Mouse (Mus musculus) brain, embryonic 14.5 days (tissue): ENCODE data around the gene Zfp787. TPM values are rescaled to one million over a fixed set of nuclear protein-coding genes. Genes with fewer than 3 reads are reported as not detected.
"Not testable (repeated sequence)": the region's sequence is repeated elsewhere in the genome, so short reads cannot be mapped to it uniquely, and the experiment has no call there.

Experiments used
- DNase-seq: peaks from one replicate; pipeline ENCODE4 v3.0.0-alpha.2; 2011; ENCODE audit warnings: low read depth
- CTCF ChIP-seq: fragments of 200-500 bp; IDR thresholded peaks from 2 replicates; pipeline ENCODE4 v1.5.1; 2012; ENCODE audit warnings: inconsistent platforms, mild to moderate bottlenecking, moderate library complexity, borderline replicate concordance; ENCODE audit not compliant: insufficient read depth, insufficient read length; ENCODE audit errors: extremely low read depth
- POLR2A ChIP-seq: fragments of 200-500 bp; IDR thresholded peaks from 2 replicates; pipeline ENCODE4 v1.6.1; 2012; ENCODE audit warnings: mild to moderate bottlenecking, inconsistent platforms, borderline replicate concordance; ENCODE audit not compliant: poor library complexity, insufficient read depth, insufficient read length, severe bottlenecking; ENCODE audit errors: extremely low read depth
- polyA plus RNA-seq: library from polyadenylated mRNA; depleted of rRNA; stranded (reverse); fragments of >200 nt; gene quantifications from 2 replicates; pipeline ENCODE4 v1.2.3, GENCODE M21; 2012; rRNA removed

Zfp787 gene
- polyA plus RNA-seq, 1 experiment, result 47.4 TPM

GRCm38 (mm10) chr7:6146194-6146981, 9.4 kb downstream of the Zfp787 start:
- TF ChIP-seq CTCF (no peak), POLR2A (no peak)
- no peak for DNase-seq

GRCm38 (mm10) chr7:6145423-6146188, 10.2 kb downstream of the Zfp787 start:
- peak; percentile 10 for DNase-seq
- TF ChIP-seq POLR2A, result no peak

- peak; percentile 56 for DNase-seq
- TF ChIP-seq CTCF, result no peak
- TF ChIP-seq POLR2A, result no peak
Measured at GRCm38 (mm10) chr7:6143991-6144531, 11.7 kb downstream of the Zfp787 start.

- no peak for DNase-seq
- TF ChIP-seq POLR2A, result no peak
Measured at GRCm38 (mm10) chr7:6139295-6139694, 16.5 kb downstream of the Zfp787 start.

GRCm38 (mm10) chr7:6136497-6136896, 19.3 kb downstream of the Zfp787 start:
- TF ChIP-seq CTCF (no peak), POLR2A (no peak)
- DNase-seq, result no peak

GRCm38 (mm10) chr7:6132646-6133045, 23.2 kb downstream of the Zfp787 start:
- DNase-seq, result no peak
- TF ChIP-seq POLR2A (no peak), CTCF (no peak)

- no peak for DNase-seq
- TF ChIP-seq POLR2A (no peak), CTCF (no peak)
Measured at GRCm38 (mm10) chr7:6130346-6130745, 25.5 kb downstream of the Zfp787 start.

GRCm38 (mm10) chr7:6126690-6127448, 28.9 kb downstream of the Zfp787 start:
- peak; percentile 92 for DNase-seq
- TF ChIP-seq CTCF (peak; percentile 90), POLR2A (no peak)

- DNase-seq, result not testable (repeated sequence)
Measured at GRCm38 (mm10) chr7:6121128-6121527, 34.7 kb downstream of the Zfp787 start.

GRCm38 (mm10) chr7:6120104-6120503, 35.7 kb downstream of the Zfp787 start:
- not testable (repeated sequence) for DNase-seq

GRCm38 (mm10) chr7:6119501-6119900, 36.3 kb downstream of the Zfp787 start:
- no peak for DNase-seq

More at GRCm38 (mm10) chr7:6119501-6119900, 36.3 kb downstream of the Zfp787 start:
- TF ChIP-seq POLR2A, result no peak
- TF ChIP-seq CTCF, result no peak

Other genes starting within 250 kb of the Zfp787 start
- gene Vmn1r65, start 145.0 kb downstream of the Zfp787 start, polyA plus RNA-seq, result not detected in 2 replicates
- gene Nlrp4c, start 110.8 kb downstream of the Zfp787 start, polyA plus RNA-seq, result not detected in 2 replicates
- gene Zfp444, start 16.2 kb upstream of the Zfp787 start, polyA plus RNA-seq, result 80.7 and 95.5 TPM in 2 replicates
- not detected in 2 replicates for gene Galp, start 41.1 kb upstream of the Zfp787 start, polyA plus RNA-seq
- gene Zscan5b, start 66.3 kb upstream of the Zfp787 start, polyA plus RNA-seq, result not detected in 2 replicates
- 0.11 TPM in 1 of 2 replicates, not detected in the other for gene Epp13, start 96.7 kb upstream of the Zfp787 start, polyA plus RNA-seq
- 5.9 and 7.6 TPM in 2 replicates for gene Zfp667, start 130.6 kb upstream of the Zfp787 start, polyA plus RNA-seq
- 9.5 and 9.9 TPM in 2 replicates for gene Zfp583, start 175.3 kb upstream of the Zfp787 start, polyA plus RNA-seq
- 2.5 and 4.2 TPM in 2 replicates for gene Gm3854, start 187.8 kb upstream of the Zfp787 start, polyA plus RNA-seq
- gene Zfp78, start 207.3 kb upstream of the Zfp787 start, polyA plus RNA-seq, result 2.4 and 3.0 TPM in 2 replicates
- gene Zfp28, start 227.3 kb upstream of the Zfp787 start, polyA plus RNA-seq, result 14.5 and 17.9 TPM in 2 replicates
- 4.5 and 7.5 TPM in 2 replicates for gene Smim17, start 242.7 kb upstream of the Zfp787 start, polyA plus RNA-seq